Mouse (Mus musculus) bone marrow macrophage, adult 2 months (primary cell): Measurements from ENCODE around the gene Zfp280b. TPM values are rescaled to one million over a fixed set of nuclear protein-coding genes. Genes with fewer than 3 reads are reported as not detected.
"Not testable (repeated sequence)": the region's sequence is repeated elsewhere in the genome, so short reads cannot be mapped to it uniquely, and the experiment has no call there.

Source experiments
- H3K27ac ChIP-seq: 2 replicates; pipeline ENCODE4 v1.5.1; 2012; ENCODE audit warnings: low read depth, low read length; ENCODE audit not compliant: insufficient read depth
- H3K4me1 ChIP-seq: 2 replicates; pipeline ENCODE4 v1.6.1; 2012; ENCODE audit warnings: low read length; ENCODE audit not compliant: control insufficient read depth, insufficient read depth
- H3K4me3 ChIP-seq: 2 replicates; pipeline ENCODE4 v1.5.1; 2012; ENCODE audit warnings: mild to moderate bottlenecking, low read length, moderate library complexity; ENCODE audit not compliant: insufficient read depth
- CTCF ChIP-seq: IDR thresholded peaks from 2 replicates; pipeline ENCODE4 v1.5.1; 2012; ENCODE audit warnings: low read depth, mild to moderate bottlenecking, low read length, moderate library complexity
- POLR2A ChIP-seq: IDR thresholded peaks from 2 replicates; pipeline ENCODE4 v1.6.1; 2012; ENCODE audit warnings: mild to moderate bottlenecking, low read depth, low read length, borderline replicate concordance
- polyA plus RNA-seq: library from polyadenylated mRNA; stranded (reverse); fragments of >200 nt; gene quantifications from 2 replicates; pipeline ENCODE4 v1.2.4, GENCODE M21; 2012; ENCODE audit not compliant: missing spikeins, insufficient read depth, insufficient read length

Gene Zfp280b
- polyA plus RNA-seq, 1 experiment: 5.0 TPM

GRCm38 (mm10) chr10:76048967-76049366 is 16.5 kb downstream of the Zfp280b start:
- no peak overlapping the region for H3K4me3 ChIP-seq
- TF ChIP-seq POLR2A (no peak), CTCF (no peak)
- H3K27ac ChIP-seq: no peak overlapping the region
- H3K4me1 ChIP-seq: no peaks in the 10 kb centered on the region

- no peak overlapping the region for H3K4me3 ChIP-seq
- TF ChIP-seq POLR2A (no peak), CTCF (no peak)
- no peak overlapping the region for H3K27ac ChIP-seq
- H3K4me1 ChIP-seq: no peaks in the 10 kb centered on the region
Measured at GRCm38 (mm10) chr10:76051860-76052259, 19.4 kb downstream of the Zfp280b start.

- no peak for TF ChIP-seq POLR2A
- TF ChIP-seq CTCF: no peak
- no peak overlapping the region for H3K4me3 ChIP-seq
- H3K27ac ChIP-seq: no peak overlapping the region
- no peaks in the 10 kb centered on the region for H3K4me1 ChIP-seq
Measured at GRCm38 (mm10) chr10:76062439-76062838, 30.0 kb downstream of the Zfp280b start.

GRCm38 (mm10) chr10:76067674-76068613 is 35.5 kb downstream of the Zfp280b start:
- H3K4me3 ChIP-seq: no peak overlapping the region
- no peak for TF ChIP-seq POLR2A
- no peak for TF ChIP-seq CTCF
- no peak overlapping the region for H3K27ac ChIP-seq
- 0 out of 2 replicates have a peak, but pooled peaks cover 2% of the 10 kb centered on the region for H3K4me1 ChIP-seq

- H3K27ac ChIP-seq, H3K4me3 ChIP-seq, H3K4me1 ChIP-seq: not testable (repeated sequence)
Measured at GRCm38 (mm10) chr10:76072080-76072479, 39.6 kb downstream of the Zfp280b start.

- not testable (repeated sequence) for H3K4me3 ChIP-seq, H3K4me1 ChIP-seq, H3K27ac ChIP-seq
Measured at GRCm38 (mm10) chr10:76077008-76077407, 44.6 kb downstream of the Zfp280b start.

Other genes starting within 250 kb of the Zfp280b start
- 1.4 and 4.1 TPM in 2 replicates for gene Gstt1, start 234.1 kb upstream of the Zfp280b start, polyA plus RNA-seq
- not detected in 2 replicates for gene Gstt4, start 210.1 kb upstream of the Zfp280b start, polyA plus RNA-seq
- 17.2 and 18.8 TPM in 2 replicates for gene Gstt2, start 195.2 kb upstream of the Zfp280b start, polyA plus RNA-seq
- 181 and 195 TPM in 2 replicates for gene Mif, start 172.4 kb upstream of the Zfp280b start, polyA plus RNA-seq
- gene Derl3, start 139.2 kb upstream of the Zfp280b start, polyA plus RNA-seq: 1.0 and 1.7 TPM in 2 replicates
- 27.9 and 31.8 TPM in 2 replicates for gene Smarcb1, start 111.0 kb upstream of the Zfp280b start, polyA plus RNA-seq
- 19.3 and 22.7 TPM in 2 replicates for gene Chchd10, start 99.5 kb upstream of the Zfp280b start, polyA plus RNA-seq
- gene Mmp11, start 96.2 kb upstream of the Zfp280b start, polyA plus RNA-seq: 0.59 and 0.72 TPM in 2 replicates
- gene Gm867, start 92.0 kb upstream of the Zfp280b start, polyA plus RNA-seq: not detected in 2 replicates
- not detected in 2 replicates for gene Vpreb3, start 89.6 kb upstream of the Zfp280b start, polyA plus RNA-seq
- gene Gm5134, start 78.1 kb upstream of the Zfp280b start, polyA plus RNA-seq: 0.55 and 0.92 TPM in 2 replicates
- gene Slc5a4b, start 78.3 kb downstream of the Zfp280b start, polyA plus RNA-seq: not detected in 2 replicates
- gene Slc5a4a, start 114.8 kb downstream of the Zfp280b start, polyA plus RNA-seq: not detected in 2 replicates
- gene Prmt2, start 205.2 kb downstream of the Zfp280b start, polyA plus RNA-seq: 20.0 and 23.3 TPM in 2 replicates
- not detected in 2 replicates for gene S100b, start 221.2 kb downstream of the Zfp280b start, polyA plus RNA-seq